Mouse (Mus musculus) myocyte (in vitro differentiated cells): Measurements from ENCODE around the gene Ggn.
A peak's percentile ranks its signal among the peaks of the same experiment; 100 is the strongest.

Experiments
- CEBPB ChIP-seq: IDR thresholded peaks from 2 replicates; pipeline ENCODE4 v1.6.1; 2011; ENCODE audit warnings: mild to moderate bottlenecking, moderate library complexity; ENCODE audit not compliant: poor library complexity, insufficient read depth, severe bottlenecking
- E2F4 ChIP-seq: IDR thresholded peaks from one replicate; pipeline ENCODE4 v1.6.1; 2011; ENCODE audit warnings: mild to moderate bottlenecking, control low read depth, moderate library complexity; ENCODE audit not compliant: insufficient read depth
- MAX ChIP-seq: IDR thresholded peaks from one replicate; pipeline ENCODE4 v1.6.1; 2011; ENCODE audit warnings: low read depth, mild to moderate bottlenecking, control low read depth
- MYOD1 ChIP-seq, 3 experiments: IDR thresholded peaks; one replicate each; pipeline ENCODE4 v1.6.1; 2011; ENCODE audit warnings: control low read depth in 2 of 3, low read depth in 2 of 3, mild to moderate bottlenecking in 2 of 3, moderate library complexity in 1 of 3; ENCODE audit not compliant: insufficient read length in 2 of 3, control insufficient read depth in 1 of 3
- POLR2A ChIP-seq: IDR thresholded peaks from one replicate; pipeline ENCODE4 v1.6.1; 2011; ENCODE audit warnings: low read depth, mild to moderate bottlenecking, control low read depth, moderate library complexity; ENCODE audit not compliant: insufficient read length
- POLR2AphosphoS2 ChIP-seq: IDR thresholded peaks from one replicate; pipeline ENCODE4 v1.6.1; 2011; ENCODE audit warnings: low read depth, control low read depth; ENCODE audit not compliant: insufficient read length
- SRF ChIP-seq: IDR thresholded peaks from one replicate; pipeline ENCODE4 v1.6.1; 2011; ENCODE audit warnings: low read depth; ENCODE audit not compliant: control insufficient read depth, insufficient read length
- USF1 ChIP-seq: IDR thresholded peaks from one replicate; pipeline ENCODE4 v1.6.1; 2011; ENCODE audit warnings: low read depth, mild to moderate bottlenecking, control low read depth, moderate library complexity

GRCm38 (mm10) chr7:29169231-29170065 is 562 bp upstream of the Ggn start:
- TF ChIP-seq POLR2AphosphoS2: no peak
- TF ChIP-seq POLR2A: peak; percentile 15
- TF ChIP-seq USF1: no peak
- no peak for TF ChIP-seq SRF
- no peak for TF ChIP-seq E2F4
- no peak for TF ChIP-seq MYOD1 (IDR thresholded peaks at IDR 0.05; ENCODE audit: control insufficient read depth in 1 of 3, insufficient read length in 2 of 3, low read depth in 2 of 3)
- TF ChIP-seq MAX: no peak
- no peak for TF ChIP-seq CEBPB
